10 mouse cellular contexts compared by ENCODE assay signal in the genomic region with DNA sequence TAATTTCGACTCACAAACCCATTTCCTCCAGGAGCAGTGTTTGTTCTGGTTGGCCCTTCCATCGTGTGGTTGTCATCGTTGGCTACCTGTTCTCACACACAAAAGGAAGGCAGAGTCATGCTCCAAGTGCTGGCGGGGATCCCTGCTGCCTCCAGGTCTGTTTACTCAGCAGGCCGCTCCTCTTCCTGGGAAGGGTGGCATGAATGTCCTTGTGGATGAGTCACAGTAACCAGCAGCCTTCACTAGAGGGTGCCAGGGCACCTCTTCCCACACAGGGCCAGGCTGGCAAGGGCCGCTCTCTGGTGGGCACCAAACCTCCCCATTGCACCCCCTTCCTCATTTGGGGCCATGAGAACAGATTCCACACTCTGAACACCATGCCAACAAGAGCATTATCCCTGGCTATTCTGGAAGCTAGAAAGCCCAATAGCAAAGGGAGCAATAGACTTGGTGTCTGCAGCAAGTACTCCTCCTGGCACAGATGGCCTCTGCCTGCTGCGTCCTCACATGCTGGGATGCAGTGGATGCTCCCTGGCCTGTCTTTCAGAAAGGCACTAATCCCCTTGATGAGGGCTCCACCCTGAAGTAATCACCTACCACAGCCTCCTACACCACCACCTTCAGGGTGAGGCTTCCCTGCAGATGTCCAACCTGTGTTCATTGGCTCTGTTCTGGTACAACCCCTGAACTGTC.
DNase-seq lines count a peak whose midpoint lies in the region; ATAC-seq and TF ChIP-seq lines count a peak whose summit lies in the region.
"Had no signal": no experiment of that assay in that cellular context is flagged by ENCODE, and none has a peak within 500 bp of the region (broad histone marks: within the 10 kb centered on the region; RNA-seq: fewer than 3 reads in every experiment).

No protein-coding gene starts in this region.

- peaks cover 1% of the 10 kb centered on the region; the same call in 1 of the 2 replicates for H3K4me1 ChIP-seq in heart, adult 2 months (ENCODE audit: control insufficient read depth, insufficient read depth, low read length)
- H3K4me1 ChIP-seq in heart, embryonic 11.5 days (ENCODE audit: control insufficient read depth, insufficient read depth, low read length) = no peaks in the 10 kb centered on the region
- H3K4me1 ChIP-seq: limb, embryonic 15.5 days had no signal

- H3K27ac ChIP-seq in heart, adult 2 months = no peak overlapping the region
- no peak overlapping the region for H3K27ac ChIP-seq in heart, embryonic 11.5 days (ENCODE audit: low read depth, low read length)
- H3K27ac ChIP-seq: embryonic facial prominence, embryonic 15.5 days; limb, embryonic 15.5 days had no signal

- TF ChIP-seq EP300 in heart, adult 2 months (IDR thresholded peaks at IDR 0.05; ENCODE audit: insufficient read depth, low read depth, low read length) = no peak

- intact Hi-C loops in heart, adult 2 months (cut with DNase I) = loop anchor here (5.0 to 10.0 kb wide), 3 partner anchors 35 to 433 kb away; a partner anchor contains a TSS

- H3ac ChIP-seq in C2C12 (ENCODE audit: control insufficient read depth, insufficient read length, low read depth) = no peak overlapping the region

- TF ChIP-seq POLR2A in heart, adult 2 months (IDR thresholded peaks at IDR 0.05; ENCODE audit: insufficient read depth, low read depth, low read length) = no peak

- peak; percentile 72 for TF ChIP-seq CTCF in heart, adult 2 months (IDR thresholded peaks at IDR 0.05)
- peak; percentile 50 for TF ChIP-seq CTCF in C2C12 (IDR thresholded peaks at IDR 0.05; ENCODE audit: control insufficient read depth, insufficient read depth, insufficient read length)

- 38% methylated on average over 7 of the region's 7 CpGs for WGBS in heart, adult 2 months
- 43% methylated on average over 7 of the region's 7 CpGs for WGBS in heart, embryonic 11.5 days (ENCODE audit: insufficient replicate concordance)

- no peak overlapping the region for H3K4me3 ChIP-seq in heart, adult 2 months
- H3K4me3 ChIP-seq in heart, embryonic 11.5 days (ENCODE audit: low read depth, low read length) = no peak overlapping the region
- no peak overlapping the region for H3K4me3 ChIP-seq in C2C12 (ENCODE audit: insufficient read depth, poor library complexity, severe bottlenecking)
- H3K4me3 ChIP-seq: embryonic facial prominence, embryonic 15.5 days; limb, embryonic 15.5 days had no signal

- H3K9ac ChIP-seq in heart, adult 2 months (ENCODE audit: low read depth, low read length) = no peak overlapping the region
- H3K9ac ChIP-seq in heart, embryonic 11.5 days (ENCODE audit: low read depth, low read length) = no peak overlapping the region
- H3K9ac ChIP-seq: embryonic facial prominence, embryonic 15.5 days; limb, embryonic 15.5 days had no signal

- H3K36me3 ChIP-seq in heart, adult 2 months (ENCODE audit: control insufficient read depth, insufficient read depth, low read length) = no peaks in the 10 kb centered on the region
- no peaks in the 10 kb centered on the region for H3K36me3 ChIP-seq in heart, embryonic 11.5 days (ENCODE audit: control insufficient read depth, insufficient read depth, low read length)
- H3K36me3 ChIP-seq in C2C12 (ENCODE audit: control insufficient read depth, insufficient read depth) = no peaks in the 10 kb centered on the region
- H3K36me3 ChIP-seq: embryonic facial prominence, embryonic 15.5 days; limb, embryonic 15.5 days had no signal

- no peak for ATAC-seq in heart, embryonic 11.5 days (replicated peaks; ENCODE audit: insufficient number of reproducible peaks, low FRiP score, low TSS enrichment)

- no peaks in the 10 kb centered on the region for H3K27me3 ChIP-seq in heart, adult 2 months (ENCODE audit: control insufficient read depth, insufficient read depth, low read length)
- H3K27me3 ChIP-seq in heart, embryonic 11.5 days (ENCODE audit: control insufficient read depth, insufficient read depth, low read length) = no peaks in the 10 kb centered on the region
- H3K27me3 ChIP-seq in C2C12 (ENCODE audit: control insufficient read depth, insufficient read depth, insufficient read length) = no peaks in the 10 kb centered on the region
- H3K27me3 ChIP-seq: embryonic facial prominence, embryonic 15.5 days; limb, embryonic 15.5 days had no signal

- no peak overlapping the region for H3K4me2 ChIP-seq in heart, embryonic 11.5 days
- H3K4me2 ChIP-seq: embryonic facial prominence, embryonic 15.5 days; limb, embryonic 15.5 days had no signal

- no peaks in the 10 kb centered on the region for H3K9me3 ChIP-seq in heart, embryonic 11.5 days (replicated peaks; ENCODE audit: control insufficient read depth, low read length)
- H3K9me3 ChIP-seq: embryonic facial prominence, embryonic 15.5 days; limb, embryonic 15.5 days had no signal

- no peaks in the 10 kb centered on the region for H3K79me2 ChIP-seq in heart, adult 2 months (replicated peaks; ENCODE audit: control insufficient read depth, insufficient read depth, low read length)
- no peaks in the 10 kb centered on the region for H3K79me2 ChIP-seq in C2C12 (ENCODE audit: control insufficient read depth, insufficient read depth)

- no peaks in the 10 kb centered on the region for H3K79me3 ChIP-seq in C2C12 (ENCODE audit: low read depth)

- peak; percentile 47 to 60 for DNase-seq in heart, adult 2 months
- peak; percentile 98 for DNase-seq in cerebellum, adult 9-10 months
- peak; percentile 39 for DNase-seq in kidney, postnatal 10 days
- DNase-seq in lung, postnatal 14 days = peak; percentile 73
- DNase-seq in B cell, adult 2 months = no peak
- no peak for DNase-seq in embryo, embryonic 11 days

TF ChIP-seq in C2C12, 6 proteins besides CTCF, POLR2A, EP300 and RAD21:
- no peak for TF ChIP-seq MYOD1 (IDR thresholded peaks at IDR 0.05; ENCODE audit: control insufficient read depth, insufficient read length, low read depth)
- TF ChIP-seq USF1 (IDR thresholded peaks at IDR 0.05; ENCODE audit: low read depth) = no peak
- TF ChIP-seq MAX (IDR thresholded peaks at IDR 0.05) = no peak
- TF ChIP-seq MYOG (IDR thresholded peaks at IDR 0.05; ENCODE audit: control insufficient read depth, extremely low read depth, insufficient read length) = no peak
- no peak for TF ChIP-seq CEBPB (IDR thresholded peaks at IDR 0.05; ENCODE audit: low read depth)
- no peak for TF ChIP-seq FOSL1 (IDR thresholded peaks at IDR 0.05; ENCODE audit: insufficient read depth, low read length, poor library complexity, severe bottlenecking)

Comparison
In these comparisons a context has a peak if more than half of its experiments do, and no peak if none do; other contexts are left out.
1. DNase-seq: peak in heart, adult 2 months (2 of 2), cerebellum, adult 9-10 months (single experiment), kidney, postnatal 10 days (single experiment) and lung, postnatal 14 days (single experiment); none in B cell, adult 2 months (0 of 2) and embryo, embryonic 11 days (single experiment).